Mouse (Mus musculus): ENCODE measurements at regions not wholly inside any gene's neighbourhood (a gene's known extent, or its start where the extent isn't known, plus 50 kb on each side); places are given as distances from the start of the nearest gene placed in this dataset.

- no peak overlapping the region for H3K4me2 ChIP-seq (replicated peaks)
- no peak overlapping the region for H3K27ac ChIP-seq
- 75% methylated on average over 6 of the region's 6 CpGs for WGBS
Observed at GRCm38 (mm10) chr15:6067380-6067779, 232.2 kb upstream of the Dab2 start.

GRCm38 (mm10) chr15:6068371-6068770 lies 231.2 kb upstream of the Dab2 start:
- no peaks in the 10 kb centered on the region for H3K27me3 ChIP-seq (replicated peaks)
- no peak overlapping the region for H3K4me2 ChIP-seq (replicated peaks)
- no peak for ATAC-seq
- no peaks in the 10 kb centered on the region for H3K4me1 ChIP-seq (replicated peaks)
- 93% methylated on average over 8 of the region's 8 CpGs for WGBS
- H3K9ac ChIP-seq = no peak overlapping the region
- H3K4me3 ChIP-seq (replicated peaks) = no peak overlapping the region
- H3K27ac ChIP-seq = no peak overlapping the region
- no peaks in the 10 kb centered on the region for H3K36me3 ChIP-seq
- H3K9me3 ChIP-seq = no peaks in the 10 kb centered on the region

More at GRCm38 (mm10) chr15:6067380-6067779, 232.2 kb upstream of the Dab2 start:
- Histone ChIP-seq H3K9me3 (no peaks in the 10 kb centered on the region), H3K27me3 (replicated peaks) (no peaks in the 10 kb centered on the region), H3K9ac (no peak overlapping the region), H3K4me3 (replicated peaks) (no peak overlapping the region), H3K36me3 (no peaks in the 10 kb centered on the region), H3K4me1 (replicated peaks) (no peaks in the 10 kb centered on the region)
- peak; percentile 59; the same call in 1 of the 2 replicates for ATAC-seq

- Histone ChIP-seq H3K4me1 (replicated peaks) (no peaks in the 10 kb centered on the region), H3K9ac (no peak overlapping the region), H3K27ac (no peak overlapping the region), H3K36me3 (no peaks in the 10 kb centered on the region), H3K27me3 (replicated peaks) (no peaks in the 10 kb centered on the region), H3K4me3 (replicated peaks) (no peak overlapping the region), H3K4me2 (replicated peaks) (no peak overlapping the region), H3K9me3 (no peaks in the 10 kb centered on the region)
- peak; percentile 70 for ATAC-seq
Observed at GRCm38 (mm10) chr15:6071873-6072272, 227.7 kb upstream of the Dab2 start.

GRCm38 (mm10) chr15:6072920-6073319 lies 226.7 kb upstream of the Dab2 start:
- 51% methylated on average over 3 of the region's 3 CpGs for WGBS
- no peak overlapping the region for H3K9ac ChIP-seq
- no peak overlapping the region for H3K4me2 ChIP-seq (replicated peaks)
- ATAC-seq = peak; percentile 67; the same call in 1 of the 2 replicates
- H3K4me1 ChIP-seq (replicated peaks) = no peaks in the 10 kb centered on the region
- H3K27ac ChIP-seq = no peak overlapping the region
- no peaks in the 10 kb centered on the region for H3K36me3 ChIP-seq
- no peaks in the 10 kb centered on the region for H3K27me3 ChIP-seq (replicated peaks)
- H3K4me3 ChIP-seq (replicated peaks) = no peak overlapping the region
- H3K9me3 ChIP-seq = no peaks in the 10 kb centered on the region

- H3K4me3 ChIP-seq (replicated peaks) = no peak overlapping the region
- no peak overlapping the region for H3K9ac ChIP-seq
- 57% methylated on average over 8 of the region's 8 CpGs for WGBS
- no peak overlapping the region for H3K27ac ChIP-seq
- 0 out of 2 replicates have a peak, but pooled peaks have one; percentile 20 for ATAC-seq
- H3K36me3 ChIP-seq = no peaks in the 10 kb centered on the region
- no peaks in the 10 kb centered on the region for H3K4me1 ChIP-seq (replicated peaks)
- no peaks in the 10 kb centered on the region for H3K27me3 ChIP-seq (replicated peaks)
- no peaks in the 10 kb centered on the region for H3K9me3 ChIP-seq
- no peak overlapping the region for H3K4me2 ChIP-seq (replicated peaks)
Observed at GRCm38 (mm10) chr15:6080714-6081635, 218.6 kb upstream of the Dab2 start.

DNA sequence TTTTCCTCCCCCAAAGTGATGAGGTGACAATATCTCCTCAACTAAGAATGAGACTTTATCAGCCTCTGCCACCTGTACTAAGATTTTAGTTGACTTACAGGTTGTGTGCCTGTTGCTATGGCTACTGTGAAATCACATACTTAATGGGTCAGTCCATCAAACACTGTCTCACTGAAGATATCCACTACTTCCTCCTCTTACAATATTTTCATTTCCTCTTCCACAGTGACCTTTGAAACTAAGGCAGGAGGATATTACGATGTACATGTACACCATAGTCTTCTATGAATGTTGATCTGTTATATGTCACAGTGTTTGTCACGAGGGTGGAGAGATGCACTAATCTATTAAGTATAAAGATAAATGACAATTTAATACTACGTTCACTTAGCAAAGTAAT lies 212.4 kb upstream of the Dab2 start:
- no peaks in the 10 kb centered on the region for H3K4me1 ChIP-seq (replicated peaks)
- no peak overlapping the region for H3K4me2 ChIP-seq (replicated peaks)
- 74% methylated on average over 3 of the region's 3 CpGs for WGBS
- no peaks in the 10 kb centered on the region for H3K9me3 ChIP-seq
- no peak for ATAC-seq
- H3K27ac ChIP-seq = no peak overlapping the region
- no peak overlapping the region for H3K9ac ChIP-seq
- no peaks in the 10 kb centered on the region for H3K36me3 ChIP-seq
- H3K4me3 ChIP-seq (replicated peaks) = no peak overlapping the region
- no peaks in the 10 kb centered on the region for H3K27me3 ChIP-seq (replicated peaks)

DNA sequence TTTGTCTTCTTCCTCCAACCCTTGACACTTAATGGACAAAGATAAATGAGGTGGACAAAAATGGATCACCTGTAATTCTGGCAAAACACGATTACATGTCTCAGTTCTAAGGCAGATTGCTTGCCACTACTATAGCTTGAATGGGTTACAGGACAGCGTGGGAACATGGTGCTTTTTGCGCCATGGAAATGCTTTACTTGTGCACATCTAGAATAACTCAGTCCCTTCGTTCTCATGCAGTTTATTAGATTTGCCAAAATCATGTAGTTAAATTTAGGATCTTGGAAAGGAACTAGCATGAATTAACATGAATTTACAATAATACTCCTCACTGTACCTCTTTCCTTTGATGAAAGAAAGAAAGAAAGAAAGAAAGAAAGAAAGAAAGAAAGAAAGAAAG lies 211.1 kb upstream of the Dab2 start:
- no peak overlapping the region for H3K27ac ChIP-seq
- H3K4me3 ChIP-seq (replicated peaks) = no peak overlapping the region
- H3K4me2 ChIP-seq (replicated peaks) = no peak overlapping the region
- H3K36me3 ChIP-seq = no peaks in the 10 kb centered on the region
- no peaks in the 10 kb centered on the region for H3K4me1 ChIP-seq (replicated peaks)
- ATAC-seq = no peak
- H3K9ac ChIP-seq = no peak overlapping the region
- 83% methylated on average over 4 of the region's 4 CpGs for WGBS
- H3K9me3 ChIP-seq = no peaks in the 10 kb centered on the region
- H3K27me3 ChIP-seq (replicated peaks) = no peaks in the 10 kb centered on the region

- 80% methylated on average over 3 of the region's 3 CpGs for whole genome bisulfite sequencing
- Histone ChIP-seq H3K4me3 (replicated peaks) (no peak overlapping the region), H3K4me1 (replicated peaks) (no peaks in the 10 kb centered on the region), H3K27ac (no peak overlapping the region), H3K27me3 (replicated peaks) (no peaks in the 10 kb centered on the region), H3K36me3 (no peaks in the 10 kb centered on the region), H3K9me3 (no peaks in the 10 kb centered on the region), H3K9ac (no peak overlapping the region), H3K4me2 (replicated peaks) (no peak overlapping the region)
- ATAC-seq = no peak
Observed at GRCm38 (mm10) chr15:6129697-6130096, 169.9 kb upstream of the Dab2 start.

GRCm38 (mm10) chr15:6132216-6132615 lies 167.4 kb upstream of the Dab2 start:
- no peak overlapping the region for H3K4me2 ChIP-seq (replicated peaks)

GRCm38 (mm10) chr15:6145071-6145470 lies 154.5 kb upstream of the Dab2 start:
- Histone ChIP-seq H3K4me2 (replicated peaks) (no peak overlapping the region), H3K27me3 (replicated peaks) (no peaks in the 10 kb centered on the region), H3K36me3 (no peaks in the 10 kb centered on the region), H3K27ac (no peak overlapping the region), H3K9me3 (no peaks in the 10 kb centered on the region), H3K4me1 (replicated peaks) (no peaks in the 10 kb centered on the region), H3K9ac (no peak overlapping the region), H3K4me3 (replicated peaks) (no peak overlapping the region)
- 66% methylated on average over 2 of the region's 2 CpGs for WGBS
- ATAC-seq = peak; percentile 85

More at GRCm38 (mm10) chr15:6132216-6132615, 167.4 kb upstream of the Dab2 start:
- no peak overlapping the region for H3K27ac ChIP-seq
- H3K9me3 ChIP-seq = no peaks in the 10 kb centered on the region
- no peak overlapping the region for H3K4me3 ChIP-seq (replicated peaks)
- no peaks in the 10 kb centered on the region for H3K27me3 ChIP-seq (replicated peaks)
- H3K4me1 ChIP-seq (replicated peaks) = no peaks in the 10 kb centered on the region
- no peak for ATAC-seq
- no peak overlapping the region for H3K9ac ChIP-seq
- no peaks in the 10 kb centered on the region for H3K36me3 ChIP-seq

DNA sequence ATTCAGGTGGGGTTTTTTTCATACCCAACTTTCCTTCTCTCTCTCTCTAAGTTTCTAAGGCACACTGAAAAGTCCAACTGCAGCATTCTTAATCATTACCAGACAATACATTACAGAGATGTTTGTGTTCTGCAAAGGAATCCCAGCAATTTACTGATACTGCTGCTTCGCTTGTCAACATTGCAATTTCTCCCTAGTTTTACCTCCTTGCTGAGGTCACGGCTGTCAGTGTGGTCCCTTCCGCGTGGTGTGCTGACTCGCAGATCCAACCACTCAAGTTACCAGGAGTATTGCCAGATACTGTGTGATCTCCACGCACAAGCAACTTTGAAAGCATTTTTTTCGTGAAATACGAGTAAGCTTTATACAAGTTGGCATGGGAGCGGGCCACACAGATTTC lies 144.9 kb upstream of the Dab2 start:
- Histone ChIP-seq H3K4me1 (replicated peaks) (no peaks in the 10 kb centered on the region), H3K27me3 (replicated peaks) (no peaks in the 10 kb centered on the region), H3K9me3 (no peaks in the 10 kb centered on the region), H3K9ac (no peak overlapping the region), H3K27ac (no peak overlapping the region), H3K36me3 (no peaks in the 10 kb centered on the region), H3K4me3 (replicated peaks) (no peak overlapping the region), H3K4me2 (replicated peaks) (no peak overlapping the region)
- 38% methylated on average over 9 of the region's 9 CpGs for WGBS
- no peak for ATAC-seq

- H3K4me3 ChIP-seq (replicated peaks) = no peak overlapping the region
- no peak overlapping the region for H3K27ac ChIP-seq
- no peaks in the 10 kb centered on the region for H3K9me3 ChIP-seq
- H3K4me1 ChIP-seq (replicated peaks) = no peaks in the 10 kb centered on the region
- H3K36me3 ChIP-seq = no peaks in the 10 kb centered on the region
- no peak for ATAC-seq
- no peak overlapping the region for H3K4me2 ChIP-seq (replicated peaks)
- H3K27me3 ChIP-seq (replicated peaks) = no peaks in the 10 kb centered on the region
- no peak overlapping the region for H3K9ac ChIP-seq
- 81% methylated on average over 1 of the region's 1 CpGs for WGBS
Observed at GRCm38 (mm10) chr15:6180261-6180660, 119.3 kb upstream of the Dab2 start.

- Histone ChIP-seq H3K27ac (no peak overlapping the region), H3K9ac (no peak overlapping the region)
- ATAC-seq = no peak
Observed at GRCm38 (mm10) chr15:6183627-6184026, 116.0 kb upstream of the Dab2 start.

More at GRCm38 (mm10) chr15:6183627-6184026, 116.0 kb upstream of the Dab2 start:
- no peak overlapping the region for H3K4me3 ChIP-seq (replicated peaks)
- H3K4me1 ChIP-seq (replicated peaks) = no peaks in the 10 kb centered on the region
- no peaks in the 10 kb centered on the region for H3K36me3 ChIP-seq
- H3K27me3 ChIP-seq (replicated peaks) = no peaks in the 10 kb centered on the region
- no peak overlapping the region for H3K4me2 ChIP-seq (replicated peaks)
- WGBS = 67% methylated on average over 3 of the region's 3 CpGs
- no peaks in the 10 kb centered on the region for H3K9me3 ChIP-seq

All from intestine, embryonic 15.5 days (tissue).